Mouse (Mus musculus) T-helper 17 cell (primary cell): Measurements from ENCODE around the gene Mvk.

ENCODE experiments used
- in situ Hi-C, 2 experiments: fragments of 300-600 bp; cut with MboI, MseI; formaldehyde crosslinking; loops; 1 replicate in 1 of 2; 2 replicates in 1 of 2; pipeline ENCODE4 v1.15.1; 2025; ENCODE audit warnings: high pct_unique_total_duplicates in 2 of 2

The Mvk gene

GRCm38 (mm10) chr5:114509461-114509860, 65.4 kb downstream of the Mvk start:
- in situ Hi-C loops = no loop called here
